Mouse (Mus musculus) heart, embryonic 16.5 days (tissue): ENCODE results near the gene Gli2. TPM values are rescaled to one million over a fixed set of nuclear protein-coding genes. Genes with fewer than 3 reads are reported as not detected.
A peak's percentile ranks its signal among the peaks of the same experiment; 100 is the strongest.

Experiments
- ATAC-seq: fragments of 200-750 bp; cut with Nextera tagmentation; replicated peaks from 2 replicates; pipeline ENCODE4 v1.8.0; 2017; ENCODE audit warnings: moderate number of reproducible peaks; ENCODE audit not compliant: insufficient read depth, low FRiP score; ENCODE audit errors: extremely low read depth
- H3K27ac ChIP-seq: fragments of 300-500 bp; sonication (generic); 2 replicates; pipeline ENCODE4 v1.5.1; 2014; ENCODE audit warnings: mild to moderate bottlenecking, low read length, control low read depth, moderate library complexity
- H3K27me3 ChIP-seq: fragments of 300-500 bp; sonication (generic); 2 replicates; pipeline ENCODE4 v1.6.1; 2014; ENCODE audit warnings: low read length, mixed read lengths; ENCODE audit not compliant: control insufficient read depth, insufficient read depth
- H3K36me3 ChIP-seq: fragments of 300-500 bp; sonication (generic); 2 replicates; pipeline ENCODE4 v1.6.1; 2014; ENCODE audit not compliant: control insufficient read depth, insufficient read depth
- H3K4me1 ChIP-seq: fragments of 300-500 bp; sonication (generic); 2 replicates; pipeline ENCODE4 v1.6.1; 2014; ENCODE audit warnings: low read length, mixed read lengths; ENCODE audit not compliant: control insufficient read depth, insufficient read depth
- H3K4me2 ChIP-seq: fragments of 300-500 bp; sonication (generic); 2 replicates; pipeline ENCODE4 v1.6.1; 2014; ENCODE audit warnings: low read depth, mild to moderate bottlenecking, control low read depth, low read length
- H3K4me3 ChIP-seq: fragments of 300-500 bp; sonication (generic); 2 replicates; pipeline ENCODE4 v1.5.1; 2014; ENCODE audit warnings: mild to moderate bottlenecking, control low read depth, low read length
- H3K9ac ChIP-seq: fragments of 300-500 bp; sonication (generic); 2 replicates; pipeline ENCODE4 v1.6.1; 2014; ENCODE audit warnings: low read length, control low read depth
- H3K9me3 ChIP-seq: fragments of 300-500 bp; sonication (generic); replicated peaks from 2 replicates; pipeline ENCODE4 v1.6.1; 2016; ENCODE audit warnings: low read length; ENCODE audit not compliant: control insufficient read depth
- WGBS: fragments of 180-500 bp; shearing (Covaris S2); extraction: QIAGEN DNeasy Blood & Tissue Kit; methylation state at CpG from one replicate; pipeline ENCODE4 v1.1.7; 2014; 5-methylcytosine and 5-hydroxymethylcytosine counted together
- polyA plus RNA-seq: library from polyadenylated mRNA; unstranded; fragments of >200 nt; fragmentation: Nextera tagmentation; extraction: Ambion mirVana; gene quantifications from 2 replicates; pipeline ENCODE4 v1.2.1, GENCODE M21; 2015

Gli2 gene
- polyA plus RNA-seq, 1 experiment from 2014 or later = 3.1 TPM

DNA sequence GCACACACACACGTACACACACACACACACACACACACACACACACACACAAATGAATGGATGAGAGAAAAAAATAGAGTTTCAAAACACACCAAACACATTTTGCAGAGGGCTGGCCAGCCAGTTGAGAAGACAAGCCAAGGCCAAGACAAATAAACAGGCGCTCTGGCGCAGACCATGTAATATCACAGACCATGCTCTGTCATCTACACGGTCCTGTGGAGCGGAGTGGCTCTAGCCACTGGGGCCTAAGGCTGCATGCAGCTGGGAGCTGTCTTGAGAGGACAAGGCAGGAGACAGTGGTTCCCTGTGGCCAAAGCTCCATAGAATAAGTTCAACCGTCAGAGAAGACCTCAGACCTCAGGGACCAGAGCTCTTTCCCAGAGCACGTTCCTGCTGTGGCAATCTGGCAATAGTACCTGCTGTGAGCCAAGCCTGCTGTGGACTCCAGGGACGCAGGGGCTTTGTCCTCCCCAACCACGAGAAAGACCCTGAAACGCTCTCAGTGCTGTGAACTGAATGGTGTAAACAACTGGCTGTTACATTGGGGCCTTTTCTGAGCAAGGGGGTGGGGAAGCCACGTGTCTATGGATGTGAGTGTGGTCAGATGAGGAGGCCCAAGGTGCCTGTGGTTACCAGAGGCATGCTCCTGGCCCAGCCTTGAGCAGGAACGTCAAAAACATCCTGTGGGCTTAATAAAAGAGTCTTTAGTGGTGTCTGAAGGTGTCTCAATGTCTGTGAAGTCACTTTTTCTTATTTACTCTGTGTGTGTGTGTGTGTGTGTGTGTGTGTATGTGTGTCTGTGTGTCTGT lies 125.7 kb downstream of the Gli2 start:
- 52% methylated on average over 12 of the region's 12 CpGs for WGBS
- peak; percentile 77 for ATAC-seq
- no peaks in the 10 kb centered on the region for H3K36me3 ChIP-seq

DNA sequence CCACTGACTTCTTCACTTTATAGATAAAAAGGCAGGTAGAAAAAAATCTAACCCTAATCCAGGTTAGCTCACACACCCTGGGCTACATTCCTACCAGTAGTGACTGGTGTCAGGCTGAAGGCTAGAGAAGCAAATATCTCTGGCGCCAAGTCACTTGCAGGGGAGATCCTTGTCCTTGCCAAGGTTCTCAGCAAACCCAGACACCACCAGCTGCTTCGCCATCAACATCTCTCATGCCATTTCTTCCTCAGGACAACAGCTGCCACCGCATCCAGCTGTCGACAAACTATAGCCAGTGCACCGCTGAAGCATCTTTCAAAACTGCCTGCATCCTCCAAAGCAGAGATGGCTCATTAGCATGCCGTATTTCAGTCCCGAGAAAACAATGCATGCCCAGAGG lies 126.9 kb downstream of the Gli2 start:
- no peaks in the 10 kb centered on the region for H3K36me3 ChIP-seq
- H3K9ac ChIP-seq = no peak overlapping the region
- H3K27ac ChIP-seq = no peak overlapping the region
- no peaks in the 10 kb centered on the region for H3K27me3 ChIP-seq
- H3K4me1 ChIP-seq = no peaks in the 10 kb centered on the region
- WGBS = 85% methylated on average over 7 of the region's 7 CpGs
- no peak for ATAC-seq
- no peak overlapping the region for H3K4me2 ChIP-seq
- no peak overlapping the region for H3K4me3 ChIP-seq
- no peaks in the 10 kb centered on the region for H3K9me3 ChIP-seq

More for the DNA sequence above, 125.7 kb downstream of the Gli2 start:
- H3K4me3 ChIP-seq = no peak overlapping the region
- no peaks in the 10 kb centered on the region for H3K4me1 ChIP-seq
- no peak overlapping the region for H3K9ac ChIP-seq
- no peaks in the 10 kb centered on the region for H3K27me3 ChIP-seq
- no peak overlapping the region for H3K4me2 ChIP-seq
- H3K27ac ChIP-seq = peak overlapping the region; percentile 42; the same call in 1 of the 2 replicates
- no peaks in the 10 kb centered on the region for H3K9me3 ChIP-seq

DNA sequence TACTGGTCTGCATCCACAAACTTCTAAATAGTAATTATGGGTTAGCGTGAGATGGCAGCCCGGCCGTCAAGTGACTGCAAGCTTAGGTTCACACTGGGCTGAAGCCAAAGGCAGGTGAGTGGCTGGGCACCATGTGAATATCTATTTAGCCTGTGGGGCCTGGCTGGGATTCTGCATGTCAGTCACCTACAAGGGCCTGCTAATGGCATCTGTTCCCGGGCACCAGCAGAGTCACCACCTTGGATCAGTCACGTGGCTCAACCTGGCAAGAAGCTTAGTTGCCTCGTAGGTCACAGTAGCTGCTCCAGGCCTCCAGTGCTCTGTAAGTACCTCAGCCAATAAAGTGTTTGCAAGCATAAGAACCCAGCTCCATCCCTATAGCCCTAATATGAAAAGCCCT lies 131.2 kb downstream of the Gli2 start:
- peaks cover 5% of the 10 kb centered on the region; the same call in 1 of the 2 replicates for H3K9me3 ChIP-seq
- 83% methylated on average over 6 of the region's 6 CpGs for WGBS
- no peaks in the 10 kb centered on the region for H3K27me3 ChIP-seq
- H3K27ac ChIP-seq = no peak overlapping the region
- H3K9ac ChIP-seq = no peak overlapping the region
- H3K4me1 ChIP-seq = no peaks in the 10 kb centered on the region
- H3K4me3 ChIP-seq = no peak overlapping the region
- ATAC-seq = no peak
- H3K4me2 ChIP-seq = no peak overlapping the region
- H3K36me3 ChIP-seq = no peaks in the 10 kb centered on the region

DNA sequence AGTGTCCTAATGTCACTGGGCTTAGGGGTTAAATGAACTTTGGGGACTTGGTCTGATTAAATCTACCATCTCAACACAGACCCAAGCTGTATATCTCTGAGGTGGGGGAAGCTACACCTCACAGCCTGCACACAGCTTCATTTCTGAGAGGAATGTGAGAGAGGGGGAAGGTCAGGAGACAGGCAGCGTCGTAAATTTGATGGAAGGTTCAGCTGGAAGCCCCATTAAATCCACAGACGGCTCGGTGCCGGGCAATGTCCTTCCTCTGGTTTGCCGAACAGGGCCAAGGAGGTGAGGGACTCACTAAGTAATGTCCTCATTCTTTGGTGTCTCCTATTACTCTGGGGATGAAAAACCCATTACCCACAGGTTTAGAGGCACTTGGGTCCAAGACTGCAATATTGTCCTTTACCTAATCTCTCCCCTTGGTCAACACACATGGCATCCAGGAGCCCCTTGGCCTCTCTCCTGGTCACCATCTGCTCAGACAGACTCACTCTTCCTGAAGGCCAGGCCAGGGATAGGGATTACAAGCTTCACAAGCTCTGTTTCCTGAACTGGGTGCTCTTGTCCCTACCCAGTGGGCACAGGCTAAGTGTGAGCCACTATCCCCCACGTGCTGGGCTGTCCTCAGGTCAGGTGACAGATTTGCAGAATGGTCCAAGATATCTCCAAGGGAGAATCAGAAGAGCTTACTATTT lies 135.7 kb downstream of the Gli2 start:
- ATAC-seq = no peak
- Histone ChIP-seq H3K27ac (no peak overlapping the region), H3K9me3 (peaks cover 5% of the 10 kb centered on the region; the same call in 1 of the 2 replicates), H3K4me3 (no peak overlapping the region), H3K4me1 (no peaks in the 10 kb centered on the region; the same call in 1 of the 2 replicates), H3K9ac (no peak overlapping the region), H3K27me3 (no peaks in the 10 kb centered on the region), H3K4me2 (no peak overlapping the region), H3K36me3 (no peaks in the 10 kb centered on the region)
- WGBS = 72% methylated on average over 7 of the region's 7 CpGs

DNA sequence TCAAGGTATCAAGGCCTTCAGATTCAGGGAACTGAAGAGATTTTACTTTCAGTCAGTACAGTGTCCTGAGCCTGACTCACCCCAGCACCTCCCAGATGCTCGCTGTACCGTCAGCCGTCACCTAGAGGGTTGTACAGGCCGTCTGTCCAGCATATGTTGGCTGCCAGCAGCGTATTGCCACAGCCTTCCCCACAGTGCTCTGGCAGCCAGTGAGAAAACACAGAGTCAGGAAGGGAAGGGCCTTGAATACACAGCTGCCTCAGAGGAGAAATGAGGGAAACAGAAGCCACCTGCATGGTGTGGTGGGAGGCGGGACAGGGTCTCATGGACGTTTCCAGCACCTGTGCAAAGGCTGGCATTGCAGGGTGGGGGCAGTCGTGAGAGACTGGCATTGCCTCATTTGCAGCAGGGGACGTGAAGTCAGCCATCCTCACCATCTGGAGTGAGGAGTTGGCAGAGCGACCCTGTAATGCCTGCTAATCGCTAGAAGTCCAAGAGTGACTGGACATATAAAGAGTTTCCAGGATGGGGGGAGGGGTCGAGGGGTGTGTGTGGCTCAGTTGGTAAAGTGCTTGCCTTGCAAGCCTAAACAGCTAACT lies 136.8 kb downstream of the Gli2 start:
- no peak overlapping the region for H3K4me3 ChIP-seq
- H3K27me3 ChIP-seq = no peaks in the 10 kb centered on the region
- peaks cover 5% of the 10 kb centered on the region; the same call in 1 of the 2 replicates for H3K9me3 ChIP-seq
- no peaks in the 10 kb centered on the region; the same call in 1 of the 2 replicates for H3K4me1 ChIP-seq
- H3K4me2 ChIP-seq = no peak overlapping the region
- peak; percentile 67; the same call in 1 of the 2 replicates for ATAC-seq
- H3K9ac ChIP-seq = no peak overlapping the region
- H3K36me3 ChIP-seq = no peaks in the 10 kb centered on the region
- 45% methylated on average over 12 of the region's 12 CpGs for WGBS
- H3K27ac ChIP-seq = no peak overlapping the region

DNA sequence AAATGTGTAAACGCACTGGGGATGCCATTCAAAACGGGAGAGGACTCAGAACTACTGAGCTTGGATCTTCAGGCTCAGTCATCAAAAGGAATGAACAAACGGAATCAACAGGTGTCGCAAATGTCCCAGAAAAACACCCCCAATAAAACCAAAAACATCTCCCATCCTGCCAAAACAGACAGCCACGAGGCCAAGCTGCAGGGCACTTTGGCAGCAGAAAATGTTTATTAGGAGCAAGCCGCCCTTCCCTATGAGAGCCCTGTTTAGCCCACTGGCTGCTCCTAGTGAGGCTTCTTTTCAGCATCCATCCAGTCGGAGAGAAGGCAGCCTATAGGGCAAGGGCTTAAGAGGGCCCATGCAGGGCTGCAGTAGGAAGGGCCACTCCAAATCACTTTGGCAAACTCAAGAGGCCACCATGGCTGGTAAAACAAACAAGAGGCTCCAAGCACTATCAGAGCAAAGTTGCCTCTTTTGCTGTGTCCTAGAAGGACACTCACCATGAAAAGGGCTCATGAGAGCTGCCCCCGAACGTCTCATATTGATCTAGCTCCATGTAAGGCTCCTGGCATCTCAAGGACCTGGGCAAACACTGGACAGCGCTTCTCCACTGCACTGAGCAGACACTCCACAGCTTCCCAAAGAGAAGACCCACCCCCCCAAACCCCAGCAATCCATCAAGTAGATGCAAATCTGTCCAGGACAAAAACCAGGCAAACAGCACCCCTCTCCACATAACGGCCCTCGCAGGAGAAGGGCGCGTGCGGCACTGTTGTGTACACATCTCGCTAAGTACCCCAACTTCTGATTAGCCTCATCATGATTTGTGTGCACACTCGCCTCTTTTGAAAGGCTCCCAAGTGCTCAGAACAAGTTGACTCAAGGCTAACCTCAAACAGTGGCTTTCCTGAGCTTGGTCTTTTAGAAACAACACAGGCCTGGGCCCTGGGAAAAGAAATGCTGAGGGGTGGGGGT lies 139.7 kb downstream of the Gli2 start:
- H3K4me1 ChIP-seq = no peaks in the 10 kb centered on the region; the same call in 1 of the 2 replicates
- no peak overlapping the region for H3K4me3 ChIP-seq
- H3K9me3 ChIP-seq = no peaks in the 10 kb centered on the region
- H3K27me3 ChIP-seq = no peaks in the 10 kb centered on the region
- 59% methylated on average over 17 of the region's 17 CpGs for WGBS
- no peak overlapping the region for H3K9ac ChIP-seq
- no peak for ATAC-seq
- no peaks in the 10 kb centered on the region for H3K36me3 ChIP-seq
- no peak overlapping the region for H3K27ac ChIP-seq
- no peak overlapping the region for H3K4me2 ChIP-seq

DNA sequence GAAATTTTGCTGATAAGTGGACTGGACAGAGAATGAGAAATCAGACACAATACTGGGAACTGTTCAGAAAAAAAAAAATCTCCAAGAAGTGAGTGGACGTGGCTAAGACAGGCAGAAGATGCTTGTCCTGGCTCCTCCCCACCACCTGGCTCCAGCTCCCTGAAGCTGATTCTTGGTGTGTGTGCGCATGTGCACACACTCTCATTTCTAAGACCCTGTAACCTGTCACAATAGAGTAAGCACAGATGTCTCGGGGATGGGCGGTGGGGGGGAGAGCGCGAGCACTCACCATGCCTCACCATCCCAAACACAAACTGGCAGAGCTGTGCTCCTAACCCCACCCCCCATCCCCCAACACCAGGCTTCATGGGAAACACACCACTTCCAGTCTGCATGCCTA lies 140.5 kb downstream of the Gli2 start:
- Histone ChIP-seq H3K4me2 (no peak overlapping the region), H3K9ac (no peak overlapping the region), H3K27ac (no peak overlapping the region), H3K27me3 (no peaks in the 10 kb centered on the region), H3K4me3 (no peak overlapping the region), H3K36me3 (no peaks in the 10 kb centered on the region), H3K4me1 (no peaks in the 10 kb centered on the region; the same call in 1 of the 2 replicates), H3K9me3 (no peaks in the 10 kb centered on the region)
- ATAC-seq = no peak
- 67% methylated on average over 6 of the region's 6 CpGs for WGBS

DNA sequence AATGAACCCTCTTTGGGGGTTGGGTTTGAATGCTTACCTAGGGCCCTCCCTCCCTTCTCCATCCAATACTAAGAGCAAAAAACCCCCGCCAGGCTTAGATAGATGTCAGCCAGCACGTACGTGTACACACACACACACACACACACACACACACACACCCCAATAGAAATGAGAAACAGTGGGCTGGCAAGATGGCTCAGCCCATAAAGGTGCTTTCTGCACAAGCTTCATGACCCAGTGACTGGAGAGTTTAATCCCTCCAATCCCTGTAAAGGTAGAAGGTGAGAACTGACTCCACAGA lies 142.0 kb downstream of the Gli2 start:
- no peak for ATAC-seq
- Histone ChIP-seq H3K36me3 (no peaks in the 10 kb centered on the region), H3K27me3 (no peaks in the 10 kb centered on the region), H3K4me2 (no peak overlapping the region), H3K27ac (no peak overlapping the region), H3K9ac (no peak overlapping the region), H3K4me3 (no peak overlapping the region), H3K9me3 (no peaks in the 10 kb centered on the region), H3K4me1 (no peaks in the 10 kb centered on the region)
- 83% methylated on average over 3 of the region's 3 CpGs for WGBS
